Mouse (Mus musculus): ENCODE measurements around the gene Ivns1abp.

GRCm38 (mm10) chr1:151297025-151297424 is 47.3 kb upstream of the Ivns1abp start:
- TF ChIP-seq CTCF (IDR thresholded peaks at IDR 0.05; ENCODE audit: borderline replicate concordance, control insufficient read depth, extremely low read depth, insufficient read depth, low read length, poor library complexity): no peak
- TF ChIP-seq POLR2A (IDR thresholded peaks at IDR 0.05; ENCODE audit: control insufficient read depth, extremely low read depth, insufficient read depth, low read length, poor library complexity): no peak

Measured in thymus, adult 2 months (tissue).